Mouse (Mus musculus) embryonic facial prominence, embryonic 14.5 days (tissue): Measurements from ENCODE around the gene Nup210l. TPM values are rescaled to one million over a fixed set of nuclear protein-coding genes. Genes with fewer than 3 reads are reported as not detected.

Source experiments
- ATAC-seq: fragments of 200-750 bp; cut with Nextera tagmentation; 2 replicates; pipeline ENCODE4 v1.8.0; 2017; ENCODE audit warnings: low read depth, moderate number of reproducible peaks, moderate TSS enrichment
- DNase-seq: peaks from one replicate; pipeline ENCODE4 v3.0.0-alpha.2; 2015; ENCODE audit warnings: low spot score
- H3K27ac ChIP-seq: fragments of 300-500 bp; sonication (generic); replicated peaks from 2 replicates; pipeline ENCODE4 v1.5.1; 2014; ENCODE audit warnings: low read depth, mild to moderate bottlenecking, low read length, moderate library complexity
- H3K27me3 ChIP-seq: fragments of 300-500 bp; sonication (generic); replicated peaks from 2 replicates; pipeline ENCODE4 v1.6.1; 2014; ENCODE audit warnings: low read length; ENCODE audit not compliant: control insufficient read depth, insufficient read depth
- H3K36me3 ChIP-seq: fragments of 300-500 bp; sonication (generic); 2 replicates; pipeline ENCODE4 v1.6.1; 2014; ENCODE audit warnings: low read length, mixed read lengths; ENCODE audit not compliant: control insufficient read depth, insufficient read depth
- H3K4me1 ChIP-seq: fragments of 300-500 bp; sonication (generic); 2 replicates; pipeline ENCODE4 v1.6.1; 2014; ENCODE audit warnings: antibody characterized with exemption, low read length; ENCODE audit not compliant: control insufficient read depth, insufficient read depth
- H3K4me2 ChIP-seq: fragments of 300-500 bp; sonication (generic); 2 replicates; pipeline ENCODE4 v1.6.1; 2014; ENCODE audit warnings: low read depth, mild to moderate bottlenecking, low read length, moderate library complexity, mixed read lengths
- H3K4me3 ChIP-seq: fragments of 300-500 bp; sonication (generic); 2 replicates; pipeline ENCODE4 v1.5.1; 2014; ENCODE audit warnings: low read depth, mild to moderate bottlenecking, low read length
- H3K9ac ChIP-seq: fragments of 300-500 bp; sonication (generic); 2 replicates; pipeline ENCODE4 v1.6.1; 2014; ENCODE audit warnings: low read depth, mild to moderate bottlenecking, low read length, moderate library complexity, mixed read lengths
- H3K9me3 ChIP-seq: fragments of 300-500 bp; sonication (generic); 2 replicates; pipeline ENCODE4 v1.6.1; 2016; ENCODE audit warnings: low read length; ENCODE audit not compliant: control insufficient read depth
- WGBS: fragments of 180-500 bp; shearing (Covaris S2); extraction: QIAGEN DNeasy Blood & Tissue Kit; methylation state at CpG from one replicate; pipeline ENCODE4 v1.1.7; 2014; 5-methylcytosine and 5-hydroxymethylcytosine counted together
- polyA plus RNA-seq: library from polyadenylated mRNA; unstranded; fragments of >200 nt; fragmentation: Nextera tagmentation; extraction: Ambion mirVana; gene quantifications from 2 replicates; pipeline ENCODE4 v1.2.1, GENCODE M21; 2014

The Nup210l gene
- polyA plus RNA-seq, 1 experiment from 2014 or later, result 0.18 TPM

DNA sequence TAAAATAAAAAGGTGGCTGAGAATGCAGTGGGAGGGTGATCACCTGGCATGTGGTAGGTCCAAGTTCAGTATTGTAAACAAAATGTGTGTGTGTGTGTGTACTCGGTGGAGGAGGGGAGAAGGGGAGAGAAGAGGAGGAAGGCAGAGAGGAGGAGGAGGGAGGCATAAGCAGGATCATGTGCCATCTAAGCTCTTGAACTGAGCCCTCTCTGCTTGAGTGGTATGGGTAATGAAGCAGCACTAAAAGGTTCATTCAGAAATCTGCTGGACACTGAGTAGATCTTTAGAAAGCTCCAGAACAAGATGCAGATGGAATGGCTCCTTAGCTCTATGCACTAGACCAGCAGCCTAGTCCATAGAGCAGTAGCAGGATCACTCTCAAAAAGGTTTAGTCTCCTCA lies 99.0 kb downstream of the Nup210l start:
- Histone ChIP-seq H3K4me3 (no peak overlapping the region), H3K9me3 (no peaks in the 10 kb centered on the region), H3K4me2 (no peak overlapping the region), H3K36me3 (peaks cover 4% of the 10 kb centered on the region; the same call in 1 of the 2 replicates), H3K27me3 (no peaks in the 10 kb centered on the region), H3K9ac (no peak overlapping the region), H3K27ac (no peak overlapping the region), H3K4me1 (no peaks in the 10 kb centered on the region)
- ATAC-seq (no peak), DNase-seq (no peak)
- WGBS, result 58% methylated on average over 1 of the region's 1 CpGs

DNA sequence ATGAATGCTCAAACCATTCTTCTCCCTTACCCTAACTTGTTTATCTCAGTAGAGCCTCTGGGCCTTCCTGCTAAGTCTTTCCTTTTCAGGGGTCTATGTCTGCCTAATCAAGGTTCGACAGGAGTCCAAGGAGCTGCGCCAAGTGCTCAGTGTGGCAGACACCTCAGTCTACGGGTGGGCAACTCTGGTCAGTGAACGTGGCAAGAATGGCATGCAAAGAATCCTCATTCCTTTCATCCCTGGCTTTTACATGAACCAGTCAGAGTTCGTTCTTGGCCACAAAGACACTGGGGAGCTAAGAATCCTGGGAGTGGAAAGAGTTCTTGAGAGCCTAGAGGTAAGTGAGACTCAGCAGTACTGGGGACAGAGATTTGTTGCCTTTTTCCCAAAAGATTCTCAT lies 99.7 kb downstream of the Nup210l start:
- Histone ChIP-seq H3K27ac (no peak overlapping the region), H3K9ac (no peak overlapping the region), H3K4me2 (no peak overlapping the region), H3K36me3 (peaks cover 11% of the 10 kb centered on the region; the same call in 1 of the 2 replicates), H3K4me1 (no peaks in the 10 kb centered on the region), H3K27me3 (no peaks in the 10 kb centered on the region), H3K4me3 (no peak overlapping the region), H3K9me3 (no peaks in the 10 kb centered on the region)
- DNase-seq (no peak), ATAC-seq (no peak)
- WGBS, result 63% methylated on average over 5 of the region's 5 CpGs

DNA sequence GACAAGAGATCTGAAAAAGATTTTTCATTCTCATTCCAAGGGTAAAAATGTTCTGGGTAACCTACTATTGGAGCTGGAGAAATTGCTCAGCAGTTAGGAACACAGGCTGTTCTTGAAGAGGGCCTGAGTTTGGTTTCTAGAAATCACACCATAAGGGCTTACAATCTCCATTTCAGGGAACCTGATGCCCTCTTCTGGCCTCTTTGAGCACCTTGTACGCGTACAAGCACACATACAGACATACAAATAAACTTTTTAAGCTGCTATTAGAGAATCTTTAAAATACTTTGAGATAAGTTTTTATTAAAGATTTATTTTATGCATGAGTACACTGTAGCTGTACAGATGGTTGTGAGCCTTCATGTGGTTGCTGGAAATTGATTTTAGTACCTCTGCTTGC lies 100.7 kb downstream of the Nup210l start:
- H3K27ac ChIP-seq, result no peak overlapping the region
- no peak overlapping the region for H3K9ac ChIP-seq
- DNase-seq (no peak), ATAC-seq (no peak)
- H3K4me2 ChIP-seq, result no peak overlapping the region
- no peaks in the 10 kb centered on the region for H3K4me1 ChIP-seq
- WGBS, result 99% methylated on average over 2 of the region's 2 CpGs
- H3K9me3 ChIP-seq, result no peaks in the 10 kb centered on the region
- no peaks in the 10 kb centered on the region for H3K27me3 ChIP-seq
- no peak overlapping the region for H3K4me3 ChIP-seq
- H3K36me3 ChIP-seq, result peaks cover 21% of the 10 kb centered on the region

DNA sequence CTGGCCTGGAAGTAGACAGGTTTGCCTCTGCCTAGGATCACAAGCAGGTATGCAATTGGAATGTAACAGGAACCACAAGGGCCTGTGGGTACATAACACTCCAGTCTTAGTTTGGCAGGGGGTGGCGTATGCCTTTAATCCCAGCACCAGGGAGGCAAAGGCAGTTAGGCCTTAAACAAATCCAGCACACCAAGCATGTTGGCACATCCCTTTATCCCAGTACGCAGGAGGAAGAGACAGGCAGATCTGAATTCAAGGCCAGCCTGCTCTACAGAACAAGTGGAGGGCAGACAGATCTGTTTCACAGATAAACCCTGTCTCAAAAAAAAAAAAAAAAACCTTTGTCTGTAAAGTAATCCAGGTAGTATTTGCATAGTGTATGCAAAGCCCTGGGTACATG lies 104.7 kb downstream of the Nup210l start:
- Histone ChIP-seq H3K4me1 (peaks cover 13% of the 10 kb centered on the region), H3K9me3 (no peaks in the 10 kb centered on the region), H3K36me3 (peaks cover 53% of the 10 kb centered on the region), H3K27me3 (no peaks in the 10 kb centered on the region), H3K27ac (no peak overlapping the region), H3K4me3 (no peak overlapping the region), H3K9ac (no peak overlapping the region), H3K4me2 (no peak overlapping the region)
- DNase-seq (peak; percentile 26), ATAC-seq (no peak)
- 67% methylated on average over 2 of the region's 2 CpGs for WGBS

DNA sequence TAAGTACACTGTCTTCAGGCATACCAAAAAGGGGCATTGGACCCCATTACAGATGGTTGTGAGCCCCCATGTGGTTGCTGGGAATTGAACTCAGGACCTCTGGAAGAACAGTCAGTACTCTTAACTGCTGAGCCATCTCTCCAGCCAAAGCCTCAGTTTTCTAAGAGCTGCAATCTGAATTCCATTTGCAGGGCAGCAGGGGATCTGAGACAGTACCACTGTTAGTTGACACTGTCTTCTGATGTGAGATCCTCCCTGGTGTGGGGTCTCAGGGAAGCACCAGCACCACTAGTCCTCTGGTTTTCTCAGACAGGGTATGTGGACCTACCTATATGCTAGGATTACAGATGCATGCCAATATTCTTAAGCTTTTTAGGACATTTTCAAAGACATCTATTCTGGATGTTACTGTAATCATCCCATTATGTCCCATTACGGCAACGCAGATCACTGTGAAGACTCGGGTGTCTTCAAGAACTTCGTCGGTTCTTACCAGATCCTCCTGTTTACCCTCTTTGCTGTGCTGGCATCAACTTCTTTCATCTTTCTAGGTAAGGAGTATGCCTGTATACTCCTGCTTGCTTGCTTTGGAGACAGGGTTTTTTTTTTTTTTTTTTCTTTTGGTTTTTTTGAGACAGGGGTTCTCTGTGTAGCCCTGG lies 106.1 kb downstream of the Nup210l start:
- H3K27ac ChIP-seq, result no peak overlapping the region
- WGBS, result 89% methylated on average over 5 of the region's 5 CpGs
- DNase-seq, result no peak
- no peak for ATAC-seq
- H3K4me3 ChIP-seq, result no peak overlapping the region
- no peak overlapping the region for H3K4me2 ChIP-seq
- no peaks in the 10 kb centered on the region for H3K9me3 ChIP-seq
- peaks cover 18% of the 10 kb centered on the region for H3K4me1 ChIP-seq
- no peak overlapping the region for H3K9ac ChIP-seq
- H3K36me3 ChIP-seq, result peaks cover 53% of the 10 kb centered on the region
- no peaks in the 10 kb centered on the region for H3K27me3 ChIP-seq

DNA sequence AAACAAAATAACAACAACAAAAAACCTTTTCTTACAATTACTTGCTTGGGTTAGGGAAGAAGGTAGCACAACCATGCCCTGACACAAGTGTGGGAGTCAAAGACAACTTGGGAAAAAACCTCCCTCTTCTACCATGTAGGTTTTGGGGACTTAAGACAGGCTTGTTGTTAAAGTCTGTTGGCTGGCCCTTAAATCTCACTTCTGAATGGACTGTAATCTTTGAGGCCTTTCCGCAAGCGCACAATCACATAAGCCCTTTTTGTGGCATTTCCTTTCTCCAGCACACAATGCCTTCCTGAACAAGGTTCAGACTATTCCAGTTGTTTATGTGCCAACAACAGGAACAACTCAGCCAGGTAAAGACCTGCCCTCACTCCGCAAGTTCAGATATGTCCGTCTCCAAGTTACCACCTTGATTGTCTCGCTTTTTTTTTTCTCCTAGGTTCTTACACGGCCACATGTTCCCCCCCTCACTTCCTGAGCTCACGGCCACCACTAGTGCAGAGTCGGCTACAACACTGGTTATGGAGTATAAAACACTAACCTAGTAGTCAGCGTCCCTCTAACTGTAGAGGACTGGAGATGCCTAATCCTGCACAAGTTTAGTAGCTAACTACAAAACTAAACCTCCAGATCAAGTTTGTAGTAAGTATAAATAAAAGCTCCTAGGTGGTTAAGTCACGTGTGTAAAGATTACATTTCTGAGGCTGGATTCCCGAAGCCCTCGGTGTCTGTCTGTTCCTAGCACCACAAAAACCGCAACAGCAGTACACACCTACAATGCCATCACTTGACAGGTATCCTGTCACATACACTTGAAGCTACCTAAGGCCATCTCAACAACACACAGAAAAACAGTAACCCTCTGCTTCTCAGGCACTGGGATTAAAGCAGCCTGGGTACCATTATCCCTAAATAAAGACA lies 107.8 kb downstream of the Nup210l start:
- ATAC-seq, result no peak
- WGBS, result 72% methylated on average over 13 of the region's 13 CpGs

DNA sequence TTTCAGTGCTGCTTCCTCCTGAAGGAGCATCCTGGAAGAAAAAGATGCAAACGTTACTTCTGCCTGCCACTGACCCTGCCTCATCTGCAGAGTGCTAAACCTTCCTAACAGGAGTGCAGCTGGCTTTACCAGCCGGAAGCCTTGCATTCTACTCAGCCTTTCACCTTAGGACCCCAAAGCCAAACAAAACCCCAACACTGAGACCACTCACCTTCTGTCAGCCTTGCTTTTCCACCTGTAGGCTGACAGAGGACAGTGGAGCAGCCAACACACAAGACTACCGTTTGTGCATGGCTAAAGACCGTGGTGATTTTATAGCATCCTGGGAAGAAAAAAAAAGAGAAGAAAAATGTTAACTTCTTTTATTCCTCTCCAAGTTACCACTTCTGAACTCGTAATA lies 108.8 kb downstream of the Nup210l start:
- DNase-seq (no peak), ATAC-seq (no peak)
- Histone ChIP-seq H3K27me3 (no peaks in the 10 kb centered on the region), H3K9ac (peak overlapping the region; percentile 84), H3K27ac (no peak overlapping the region; the same call in 1 of the 2 replicates), H3K9me3 (no peaks in the 10 kb centered on the region), H3K36me3 (peaks cover 51% of the 10 kb centered on the region), H3K4me3 (peak overlapping the region; percentile 65), H3K4me1 (peaks cover 18% of the 10 kb centered on the region), H3K4me2 (peak overlapping the region; percentile 91)
- 13% methylated on average over 5 of the region's 5 CpGs for WGBS

More for the DNA sequence above, 107.8 kb downstream of the Nup210l start:
- no peak for DNase-seq
- peaks cover 53% of the 10 kb centered on the region for H3K36me3 ChIP-seq
- H3K9me3 ChIP-seq, result no peaks in the 10 kb centered on the region
- peak overlapping the region; percentile 65 for H3K4me3 ChIP-seq
- no peaks in the 10 kb centered on the region for H3K27me3 ChIP-seq
- peaks cover 18% of the 10 kb centered on the region for H3K4me1 ChIP-seq
- H3K27ac ChIP-seq, result no peak overlapping the region
- peak overlapping the region; percentile 91 for H3K4me2 ChIP-seq
- H3K9ac ChIP-seq, result peak overlapping the region; percentile 84

DNA sequence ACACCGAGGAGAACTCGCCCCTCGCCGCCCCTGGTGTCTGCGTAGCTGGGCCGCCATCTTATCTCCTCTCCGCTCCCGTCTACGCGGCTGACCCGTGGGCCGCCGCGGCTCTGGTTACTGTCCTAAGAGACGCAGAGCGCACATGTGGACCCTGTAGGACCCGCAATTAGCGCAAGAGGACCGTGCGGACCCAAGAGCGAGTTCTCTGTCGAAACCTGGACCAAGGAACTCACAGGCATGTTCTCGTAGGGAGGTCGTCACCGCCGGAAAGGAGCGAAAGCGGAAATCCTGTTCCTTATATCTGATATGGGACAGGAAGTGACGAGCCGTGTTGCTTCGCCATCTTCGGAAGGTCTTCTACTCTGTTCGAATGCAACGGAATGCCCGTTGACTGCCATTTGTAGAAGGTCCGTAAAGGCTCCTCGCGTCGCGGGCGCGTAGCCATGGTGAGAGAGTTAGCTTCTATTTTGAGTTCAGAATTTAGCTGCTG lies 109.5 kb downstream of the Nup210l start, which contains the start of the genes Rps27 and Rab13:
TSS of gene Rps27 (minus strand) at position 275 of the 490 bp plus-strand sequence.
TSS of gene Rab13 (plus strand) at position 319 of the 490 bp plus-strand sequence.
- ATAC-seq, result peak; percentile 95
- Histone ChIP-seq H3K36me3 (peaks cover 44% of the 10 kb centered on the region), H3K9me3 (no peaks in the 10 kb centered on the region), H3K4me2 (peak within 1 kb of the TSS; percentile 91), H3K4me1 (peaks cover 18% of the 10 kb centered on the region), H3K27ac (peak within 1 kb of the TSS; percentile 81), H3K4me3 (peak within 1 kb of the TSS; percentile 65), H3K27me3 (no peaks in the 10 kb centered on the region), H3K9ac (peak within 1 kb of the TSS; percentile 84)
- WGBS, result under 1% methylated on average over 42 of the region's 42 CpGs
- DNase-seq, result peak; percentile 99
